Mouse (Mus musculus): ENCODE results near the gene Rasd2. TPM values are rescaled to one million over a fixed set of nuclear protein-coding genes. Genes with fewer than 3 reads are reported as not detected.

The Rasd2 gene
- polyA plus RNA-seq, 1 experiment, result 0.90 TPM

DNA sequence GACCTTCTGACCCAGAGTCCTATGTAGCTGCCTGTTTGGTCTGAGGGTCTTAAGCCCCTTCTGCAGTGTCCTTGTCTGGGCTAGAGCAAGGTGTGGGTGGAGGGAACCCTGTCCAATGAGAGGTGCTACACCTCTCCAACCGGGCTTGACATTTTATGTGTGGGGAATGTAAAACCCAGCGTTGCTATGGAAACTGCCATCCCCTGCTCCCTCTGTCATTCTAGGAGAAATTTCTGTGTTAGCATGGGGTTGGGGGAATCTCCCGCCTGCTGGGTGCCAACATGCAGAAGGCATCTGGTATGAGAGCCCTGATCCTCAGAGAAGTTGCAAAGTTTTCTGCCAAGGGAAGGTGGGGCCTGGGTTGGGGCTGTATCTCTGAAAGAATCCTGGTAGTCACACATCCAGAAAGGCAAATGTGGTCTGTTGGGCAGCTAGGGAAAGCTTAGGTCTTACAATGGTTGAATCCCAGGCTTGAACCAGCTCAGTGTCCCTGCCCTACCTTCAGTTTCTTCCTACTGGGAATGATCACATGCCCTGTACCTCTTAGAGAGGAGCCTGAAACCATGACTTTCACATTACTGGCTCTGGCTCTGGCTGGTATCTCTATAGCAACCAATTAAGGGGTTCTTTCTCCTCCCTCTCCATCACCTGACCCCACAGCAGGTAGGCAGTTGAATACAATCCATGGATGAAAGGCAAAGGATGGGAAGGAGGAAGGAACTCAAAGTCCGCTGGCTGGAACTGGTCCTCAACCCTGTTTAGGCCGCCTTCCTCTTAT is 14.6 kb upstream of the Rasd2 start:
- Histone ChIP-seq H3K4me1 (ENCODE audit: control insufficient read depth, insufficient read depth, low read length) (no peaks in the 10 kb centered on the region), H3K27ac (ENCODE audit: control insufficient read depth, insufficient read depth, low read depth, low read length, poor library complexity) (no peak overlapping the region), H3K4me3 (replicated peaks; ENCODE audit: control insufficient read depth, low read depth, low read length) (no peak overlapping the region)
- WGBS, result 74% methylated on average over 5 of the region's 5 CpGs
- TF ChIP-seq POLR2A (IDR thresholded peaks at IDR 0.05; ENCODE audit: borderline replicate concordance, control insufficient read depth, low read depth, low read length), result no peak
- TF ChIP-seq CTCF (IDR thresholded peaks at IDR 0.05; ENCODE audit: control insufficient read depth, insufficient read depth, low read length), result no peak

DNA sequence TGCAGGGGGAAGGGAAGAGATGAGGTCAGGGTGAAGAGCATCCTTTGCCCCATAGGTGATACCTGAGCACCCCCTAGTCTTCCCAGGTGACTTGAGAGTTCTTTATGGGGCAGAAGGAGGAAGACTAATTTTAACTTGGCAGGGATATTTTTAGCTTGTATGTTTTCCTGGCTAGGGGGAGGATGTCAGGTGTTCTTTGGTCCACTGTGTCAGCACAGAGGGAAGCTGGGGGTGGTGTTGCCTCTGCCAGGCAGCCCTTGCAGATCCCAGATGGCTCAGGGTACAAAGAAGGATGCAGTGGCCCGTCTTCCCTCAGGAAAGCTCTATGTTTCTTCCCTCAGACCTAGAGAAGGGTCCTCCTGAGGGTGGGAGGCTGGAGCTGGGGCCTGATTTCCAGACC is 13.8 kb upstream of the Rasd2 start:
- H3K27ac ChIP-seq (ENCODE audit: control insufficient read depth, insufficient read depth, low read depth, low read length, poor library complexity), result no peak overlapping the region
- H3K4me1 ChIP-seq (ENCODE audit: control insufficient read depth, insufficient read depth, low read length), result no peaks in the 10 kb centered on the region
- H3K4me3 ChIP-seq (replicated peaks; ENCODE audit: control insufficient read depth, low read depth, low read length), result no peak overlapping the region
- no peak for TF ChIP-seq POLR2A (IDR thresholded peaks at IDR 0.05; ENCODE audit: borderline replicate concordance, control insufficient read depth, low read depth, low read length)
- TF ChIP-seq CTCF (IDR thresholded peaks at IDR 0.05; ENCODE audit: control insufficient read depth, insufficient read depth, low read length), result no peak
- 52% methylated on average over 1 of the region's 1 CpGs for WGBS

- 80% methylated on average over 8 of the region's 8 CpGs for WGBS
- Histone ChIP-seq H3K4me1 (ENCODE audit: control insufficient read depth, insufficient read depth, low read length) (no peaks in the 10 kb centered on the region), H3K27ac (ENCODE audit: control insufficient read depth, insufficient read depth, low read depth, low read length, poor library complexity) (no peak overlapping the region), H3K4me3 (replicated peaks; ENCODE audit: control insufficient read depth, low read depth, low read length) (no peak overlapping the region)
- no peak for TF ChIP-seq CTCF (IDR thresholded peaks at IDR 0.05; ENCODE audit: control insufficient read depth, insufficient read depth, low read length)
- TF ChIP-seq POLR2A (IDR thresholded peaks at IDR 0.05; ENCODE audit: borderline replicate concordance, control insufficient read depth, low read depth, low read length), result no peak
Observed at GRCm38 (mm10) chr8:75202041-75202656, 11.6 kb upstream of the Rasd2 start.

DNA sequence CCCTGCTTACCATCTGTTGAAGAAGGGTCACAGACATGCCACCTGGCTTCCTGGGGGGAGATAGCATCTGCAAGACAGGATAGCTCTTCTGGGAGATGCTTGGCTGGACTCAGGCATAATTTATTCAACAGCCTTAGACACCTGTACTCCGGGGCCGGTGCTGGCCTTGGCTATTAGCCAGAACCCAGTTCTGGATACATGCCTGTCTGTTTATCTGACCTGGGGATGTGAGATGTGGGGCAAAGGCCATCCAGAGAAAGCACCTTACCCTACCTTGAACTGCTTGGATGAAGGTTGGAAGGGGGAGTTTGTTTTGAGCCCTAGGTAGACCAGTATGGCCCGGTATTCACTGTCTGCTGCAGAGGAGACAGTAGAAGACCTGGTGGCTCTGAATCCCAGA is 10.8 kb upstream of the Rasd2 start:
- TF ChIP-seq POLR2A (IDR thresholded peaks at IDR 0.05; ENCODE audit: borderline replicate concordance, control insufficient read depth, low read depth, low read length), result no peak
- no peak for TF ChIP-seq CTCF (IDR thresholded peaks at IDR 0.05; ENCODE audit: control insufficient read depth, insufficient read depth, low read length)
- no peak overlapping the region for H3K4me3 ChIP-seq (replicated peaks; ENCODE audit: control insufficient read depth, low read depth, low read length)
- 87% methylated on average over 3 of the region's 3 CpGs for WGBS
- H3K27ac ChIP-seq (ENCODE audit: control insufficient read depth, insufficient read depth, low read depth, low read length, poor library complexity), result no peak overlapping the region
- H3K4me1 ChIP-seq (ENCODE audit: control insufficient read depth, insufficient read depth, low read length), result no peaks in the 10 kb centered on the region

GRCm38 (mm10) chr8:75203420-75203819 is 10.3 kb upstream of the Rasd2 start:
- WGBS, result 2% methylated on average over 2 of the region's 2 CpGs
- TF ChIP-seq CTCF (IDR thresholded peaks at IDR 0.05; ENCODE audit: control insufficient read depth, insufficient read depth, low read length) (no peak), POLR2A (IDR thresholded peaks at IDR 0.05; ENCODE audit: borderline replicate concordance, control insufficient read depth, low read depth, low read length) (no peak)
- H3K4me3 ChIP-seq (replicated peaks; ENCODE audit: control insufficient read depth, low read depth, low read length), result no peak overlapping the region
- no peak overlapping the region for H3K27ac ChIP-seq (ENCODE audit: control insufficient read depth, insufficient read depth, low read depth, low read length, poor library complexity)
- no peaks in the 10 kb centered on the region for H3K4me1 ChIP-seq (ENCODE audit: control insufficient read depth, insufficient read depth, low read length)

GRCm38 (mm10) chr8:75204190-75204868 is 9.4 kb upstream of the Rasd2 start:
- 80% methylated on average over 13 of the region's 13 CpGs for WGBS
- H3K4me3 ChIP-seq (replicated peaks; ENCODE audit: control insufficient read depth, low read depth, low read length), result no peak overlapping the region
- TF ChIP-seq POLR2A (IDR thresholded peaks at IDR 0.05; ENCODE audit: borderline replicate concordance, control insufficient read depth, low read depth, low read length), result no peak
- TF ChIP-seq CTCF (IDR thresholded peaks at IDR 0.05; ENCODE audit: control insufficient read depth, insufficient read depth, low read length), result no peak

DNA sequence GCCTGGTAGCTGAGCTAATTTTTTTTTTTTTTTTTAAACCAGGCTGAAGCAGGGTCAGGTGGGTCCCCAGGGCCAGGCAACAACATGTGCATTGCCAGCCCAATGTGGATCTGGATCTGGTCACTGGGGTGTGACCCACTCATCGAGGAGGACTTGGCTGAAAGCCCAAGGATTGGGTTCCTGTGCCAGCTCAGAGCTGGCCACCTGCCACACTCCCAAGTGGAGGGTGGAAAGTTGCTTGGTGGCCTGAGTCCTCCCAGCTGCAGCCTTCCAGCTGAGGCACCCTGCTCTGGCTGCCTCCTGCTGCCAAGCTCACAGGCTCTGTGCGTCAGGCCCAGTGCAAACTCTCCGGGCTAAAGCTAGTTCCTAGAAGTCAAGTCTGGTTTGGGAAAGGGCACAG is 2.3 kb upstream of the Rasd2 start:
- no peak overlapping the region for H3K4me3 ChIP-seq (replicated peaks; ENCODE audit: control insufficient read depth, low read depth, low read length)
- TF ChIP-seq CTCF (IDR thresholded peaks at IDR 0.05; ENCODE audit: control insufficient read depth, insufficient read depth, low read length) (no peak), POLR2A (IDR thresholded peaks at IDR 0.05; ENCODE audit: borderline replicate concordance, control insufficient read depth, low read depth, low read length) (no peak)
- WGBS, result 63% methylated on average over 3 of the region's 3 CpGs
- H3K4me1 ChIP-seq (ENCODE audit: control insufficient read depth, insufficient read depth, low read length), result no peaks in the 10 kb centered on the region
- H3K27ac ChIP-seq (ENCODE audit: control insufficient read depth, insufficient read depth, low read depth, low read length, poor library complexity), result no peak overlapping the region

More at GRCm38 (mm10) chr8:75204190-75204868, 9.4 kb upstream of the Rasd2 start:
- Histone ChIP-seq H3K27ac (ENCODE audit: control insufficient read depth, insufficient read depth, low read depth, low read length, poor library complexity) (no peak overlapping the region), H3K4me1 (ENCODE audit: control insufficient read depth, insufficient read depth, low read length) (no peaks in the 10 kb centered on the region)

DNA sequence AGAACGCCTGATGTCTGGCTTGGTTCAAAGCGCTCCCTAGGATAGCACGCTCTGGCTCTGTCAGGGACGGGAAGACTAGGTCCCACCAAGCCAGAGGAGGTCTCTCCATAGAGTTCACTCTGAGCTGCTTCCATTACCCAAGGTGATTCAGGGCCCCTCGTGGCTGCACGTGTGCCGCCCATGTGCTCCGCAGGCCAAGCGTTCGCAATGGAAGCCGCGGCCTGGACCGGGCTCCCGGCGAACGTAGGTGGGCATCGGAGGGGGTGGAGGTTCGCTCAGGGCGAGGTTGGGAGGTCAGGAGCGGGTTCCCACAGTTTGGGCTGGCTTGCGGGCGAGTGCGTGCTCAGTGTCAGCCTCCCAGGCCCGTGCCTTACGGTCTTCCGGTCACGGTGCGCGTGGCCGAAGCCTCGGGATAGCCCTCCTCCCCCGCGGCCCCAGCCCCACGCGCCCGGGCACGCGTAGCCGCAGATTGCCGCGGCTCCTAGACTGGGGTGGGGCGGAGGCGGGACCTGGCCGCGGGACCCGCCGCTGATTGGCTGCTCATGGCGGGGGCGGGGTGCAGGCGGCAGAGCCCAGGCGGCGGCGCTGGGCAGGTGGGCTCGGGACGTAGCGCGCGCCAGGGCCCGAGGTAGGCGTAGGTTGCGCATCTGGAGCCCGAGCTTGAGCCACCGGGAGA is 975 bp upstream of the Rasd2 start:
- TF ChIP-seq POLR2A (IDR thresholded peaks at IDR 0.05; ENCODE audit: borderline replicate concordance, control insufficient read depth, low read depth, low read length) (no peak), CTCF (IDR thresholded peaks at IDR 0.05; ENCODE audit: control insufficient read depth, insufficient read depth, low read length) (no peak)
- H3K27ac ChIP-seq (ENCODE audit: control insufficient read depth, insufficient read depth, low read depth, low read length, poor library complexity), result no peak overlapping the region
- no peaks in the 10 kb centered on the region for H3K4me1 ChIP-seq (ENCODE audit: control insufficient read depth, insufficient read depth, low read length)
- peak overlapping the region; percentile 16 for H3K4me3 ChIP-seq (replicated peaks; ENCODE audit: control insufficient read depth, low read depth, low read length)
- WGBS, result 4% methylated on average over 57 of the region's 63 CpGs
